Mouse (Mus musculus) thymus, postnatal 0 days (tissue): Measurements from ENCODE around the gene Olfr692. TPM values are rescaled to one million over a fixed set of nuclear protein-coding genes. Genes with fewer than 3 reads are reported as not detected.
"Not testable (repeated sequence)": the region's sequence is repeated elsewhere in the genome, so short reads cannot be mapped to it uniquely, and the experiment has no call there.

Experiments
- DNase-seq: peaks from one replicate; pipeline ENCODE4 v3.0.0-alpha.2; 2015; ENCODE audit warnings: low spot score
- polyA plus RNA-seq: library from polyadenylated mRNA; unstranded; fragments of >200 nt; fragmentation: Nextera tagmentation; extraction: Ambion mirVana; gene quantifications from 2 replicates; pipeline ENCODE4 v1.2.1, GENCODE M21; 2015

Olfr692 gene
- polyA plus RNA-seq: not detected in 2 replicates

GRCm38 (mm10) chr7:105367930-105368329 lies at the start of gene Olfr692:
Gene Olfr692 (plus strand): TSS chr7:105368230.
- no peak for DNase-seq

GRCm38 (mm10) chr7:105325302-105325701 lies 42.7 kb upstream of the Olfr692 start:
- DNase-seq: no peak

DNA sequence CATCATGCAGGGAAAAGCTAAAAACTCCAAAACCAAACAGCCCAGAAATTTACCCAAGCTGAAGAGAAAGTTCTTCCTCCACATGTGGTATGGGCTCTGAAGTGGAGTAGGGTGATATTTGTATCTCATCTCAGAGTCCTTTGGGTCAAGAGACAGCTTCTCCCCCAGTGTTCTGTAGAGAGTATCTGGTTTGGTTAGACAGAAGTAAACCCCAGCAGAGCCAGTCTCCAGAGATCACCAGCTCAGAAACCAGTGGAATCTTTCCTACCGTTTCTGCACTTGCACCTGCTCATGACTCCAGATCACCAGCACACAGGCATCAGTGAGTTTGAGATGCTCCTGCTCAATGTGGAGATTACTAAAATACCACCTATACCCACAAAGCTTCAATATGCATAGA lies 34.0 kb upstream of the Olfr692 start, which contains the start of gene Olfr690:
Gene Olfr690, minus strand, starts transcription at position 101 of the 400 bp plus-strand sequence.
- DNase-seq: no peak

DNA sequence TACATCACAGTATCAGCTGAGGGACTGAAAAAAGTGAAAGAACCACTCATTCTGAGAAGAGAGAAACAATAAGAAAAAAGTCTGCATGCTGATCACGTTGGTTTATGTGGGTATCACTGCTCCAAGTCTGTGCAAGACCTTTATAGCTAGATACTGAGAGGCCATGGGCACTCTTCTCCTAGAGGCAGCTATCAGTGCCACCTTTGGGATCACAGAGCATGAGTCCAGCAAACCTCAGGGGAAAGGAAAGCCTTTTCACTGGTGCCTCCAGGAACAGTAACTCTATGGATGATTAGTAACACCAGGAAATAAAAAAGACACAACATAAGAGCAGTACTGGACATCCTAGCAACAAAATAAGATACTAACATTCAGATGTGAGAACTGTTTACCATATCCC lies 25.9 kb upstream of the Olfr692 start, which contains the start of gene Olfr691:
Gene Olfr691, minus strand, starts transcription at position 101 of the 400 bp plus-strand sequence.
- DNase-seq: no peak

DNA sequence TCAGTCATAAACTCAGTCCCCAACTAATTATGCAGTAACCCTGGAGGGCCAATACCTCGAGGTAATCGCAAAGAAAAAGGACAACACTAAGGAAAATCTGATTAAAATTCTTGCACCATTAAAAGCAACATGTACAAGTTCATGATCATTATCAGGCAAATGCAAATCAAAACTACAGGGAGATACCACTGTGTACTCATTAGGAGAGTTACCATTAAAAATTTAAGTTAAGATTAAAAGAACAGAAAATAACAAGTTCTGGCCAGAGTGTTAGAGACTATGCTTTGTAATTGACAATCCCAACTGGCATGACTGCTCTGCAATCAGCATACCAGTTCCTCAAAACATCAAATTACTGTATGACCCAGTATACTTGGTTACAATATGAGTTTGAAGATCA lies 25.3 kb upstream of the Olfr692 start:
- no peak for DNase-seq

DNA sequence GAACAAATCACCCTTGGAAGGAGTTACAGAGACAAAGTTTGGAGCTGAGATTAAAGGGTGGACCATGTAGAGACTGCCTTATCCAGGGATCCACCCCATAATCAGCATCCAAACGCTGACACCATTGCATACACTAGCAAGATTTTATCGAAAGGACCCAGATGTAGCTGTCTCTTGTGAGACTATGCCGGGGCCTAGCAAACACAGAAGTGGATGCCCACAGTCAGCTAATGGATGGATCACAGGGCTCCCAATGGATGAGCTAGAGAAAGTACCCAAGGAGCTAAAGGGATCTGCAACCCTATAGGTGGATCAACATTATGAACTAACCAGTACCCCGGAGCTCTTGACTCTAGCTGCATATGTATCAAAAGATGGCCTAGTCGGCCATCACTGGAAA lies 12.0 kb upstream of the Olfr692 start:
- not testable (repeated sequence) for DNase-seq

DNA sequence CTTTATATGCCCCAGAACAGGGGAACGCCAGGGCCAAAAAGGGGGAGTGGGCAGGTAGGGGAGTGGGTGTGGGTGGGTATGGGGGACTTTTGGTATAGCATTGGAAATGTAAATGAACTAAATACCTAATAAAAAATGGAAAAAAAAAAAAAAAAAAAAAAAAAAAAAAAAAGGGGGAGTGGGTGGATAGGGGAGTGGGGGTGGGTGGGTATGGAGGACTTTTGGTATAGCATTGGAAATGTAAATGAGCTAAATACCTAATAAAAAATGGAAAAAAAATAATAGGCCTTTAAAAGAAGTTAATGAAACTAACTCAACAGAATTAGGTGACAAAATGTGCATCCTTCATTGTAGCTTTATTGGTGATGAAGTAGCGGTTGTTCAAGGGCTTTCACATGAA lies 11.5 kb upstream of the Olfr692 start:
- DNase-seq: not testable (repeated sequence)

GRCm38 (mm10) chr7:105361713-105362112 lies 6.3 kb upstream of the Olfr692 start:
- DNase-seq: no peak

GRCm38 (mm10) chr7:105367268-105367667 lies 762 bp upstream of the Olfr692 start:
- no peak for DNase-seq

GRCm38 (mm10) chr7:105368521-105368920 lies 491 bp downstream of the Olfr692 start:
- no peak for DNase-seq

DNA sequence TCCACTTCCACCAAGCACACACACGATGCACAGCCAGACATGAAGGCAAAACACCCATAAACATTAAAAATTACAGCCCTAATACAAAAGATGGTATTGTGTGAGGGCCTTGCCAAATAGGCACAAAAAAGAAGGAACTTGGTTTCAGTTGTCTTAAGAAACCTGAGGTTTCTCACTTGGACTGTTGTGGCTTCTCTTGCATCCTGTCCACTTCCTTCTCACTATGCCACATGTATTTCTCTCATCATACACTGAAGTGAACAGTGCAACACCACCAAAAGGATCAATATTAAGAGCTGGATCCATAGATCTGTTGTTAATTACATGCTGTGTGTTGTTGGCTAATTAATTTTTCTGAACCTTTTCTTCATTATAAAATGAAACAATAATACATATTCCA lies 4.9 kb downstream of the Olfr692 start:
- no peak for DNase-seq

- no peak for DNase-seq
Observed at GRCm38 (mm10) chr7:105373509-105373908, 5.5 kb downstream of the Olfr692 start.

- no peak for DNase-seq
Observed at GRCm38 (mm10) chr7:105373976-105374375, 5.9 kb downstream of the Olfr692 start.

DNA sequence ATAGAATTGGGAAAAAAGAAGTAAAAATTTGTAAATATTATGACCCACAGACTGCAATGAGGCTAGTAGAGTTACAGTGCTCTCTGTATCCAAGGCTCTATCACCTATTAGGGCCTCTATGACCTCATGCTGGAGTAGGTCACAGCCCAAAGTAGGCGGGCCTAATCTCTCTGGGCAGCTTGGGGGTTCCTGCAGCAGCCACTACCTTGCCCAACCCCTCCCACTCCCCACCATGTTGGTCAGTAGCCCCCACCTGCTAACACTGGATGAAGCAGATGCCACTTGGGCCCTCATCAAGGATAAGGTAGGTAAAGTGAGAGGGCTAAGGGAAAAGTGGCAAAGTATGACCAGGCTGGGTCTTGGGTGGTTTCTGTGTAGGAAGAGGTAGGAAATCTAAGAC lies 6.8 kb downstream of the Olfr692 start, which contains the start of gene Gm5901:
Gene Gm5901, plus strand, starts transcription at position 173 of the 400 bp plus-strand sequence.
- no peak for DNase-seq

- no peak for DNase-seq
Observed at GRCm38 (mm10) chr7:105380329-105380728, 12.3 kb downstream of the Olfr692 start.

GRCm38 (mm10) chr7:105387696-105388095 lies 19.7 kb downstream of the Olfr692 start:
- DNase-seq: no peak

DNA sequence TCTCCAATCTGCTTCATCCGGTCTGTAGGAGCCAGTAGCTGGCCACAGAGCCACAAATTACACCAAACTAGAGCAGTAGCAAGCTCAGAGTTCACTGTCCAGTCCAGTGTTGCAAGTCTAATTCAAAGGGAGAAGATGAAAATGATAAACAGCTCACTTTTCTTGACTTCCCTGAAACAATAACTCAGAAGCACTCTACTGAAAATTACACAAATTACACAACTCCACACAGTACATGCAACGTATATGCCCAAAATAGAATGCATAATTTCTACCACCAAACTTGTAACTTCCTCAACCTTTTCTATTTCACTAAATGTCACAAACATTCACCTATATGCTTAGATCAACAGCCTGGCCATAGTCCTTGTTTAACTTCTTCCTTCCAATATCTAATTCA lies 22.2 kb downstream of the Olfr692 start:
- DNase-seq: no peak

GRCm38 (mm10) chr7:105394606-105395005 lies 26.6 kb downstream of the Olfr692 start:
- no peak for DNase-seq

DNA sequence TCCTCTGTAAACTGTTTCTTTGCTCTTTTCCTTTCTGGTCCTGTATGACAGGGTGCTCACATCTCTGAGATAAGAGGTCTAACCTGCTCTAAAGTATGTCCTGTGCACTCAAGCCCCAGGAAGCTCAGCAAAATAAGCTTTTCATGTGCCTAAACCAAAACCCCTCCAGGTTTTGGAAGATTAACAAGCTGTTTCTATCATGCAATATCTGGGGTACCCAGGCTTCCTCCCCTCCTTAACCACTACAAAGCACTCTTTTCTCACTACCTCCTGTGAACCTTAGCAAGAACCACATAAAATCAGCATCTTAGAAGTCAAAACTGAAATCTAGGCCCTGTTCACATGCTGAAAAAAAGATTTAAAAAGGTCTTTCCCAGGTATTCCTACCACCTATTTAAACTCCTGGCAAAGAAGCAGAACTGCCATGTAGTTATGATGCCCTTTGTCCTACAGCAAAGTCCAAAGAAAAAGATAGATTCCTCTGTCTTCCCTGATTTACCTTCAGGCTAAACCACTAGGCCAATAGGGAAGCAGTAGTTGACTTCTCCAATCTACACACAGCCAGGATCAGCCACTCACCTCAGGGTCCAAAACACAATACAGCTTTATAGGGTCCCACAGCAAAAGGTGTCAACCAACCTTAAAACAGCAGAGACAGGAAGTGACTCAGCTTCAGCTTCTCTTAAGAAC lies 27.2 kb downstream of the Olfr692 start:
- peak; percentile 28 for DNase-seq

DNA sequence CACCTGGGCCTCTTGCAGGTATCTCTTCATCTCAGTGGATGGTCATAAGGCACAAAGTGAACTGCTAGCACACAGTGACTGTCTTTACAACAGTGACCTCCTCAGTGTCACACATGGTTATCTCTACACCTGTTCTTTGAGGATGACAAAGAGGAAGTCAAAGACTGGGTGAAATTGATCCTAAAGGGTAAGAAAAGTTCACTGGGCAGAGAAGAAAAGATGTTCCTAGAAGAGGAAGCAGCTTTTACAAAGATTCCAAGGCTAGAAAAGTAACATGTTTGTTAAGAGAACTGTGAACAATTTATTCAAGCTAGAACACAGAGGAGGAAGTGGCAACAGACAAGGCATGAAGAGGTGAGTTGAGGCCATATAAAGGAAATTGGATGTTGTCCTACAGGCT lies 28.1 kb downstream of the Olfr692 start:
- DNase-seq: no peak

DNA sequence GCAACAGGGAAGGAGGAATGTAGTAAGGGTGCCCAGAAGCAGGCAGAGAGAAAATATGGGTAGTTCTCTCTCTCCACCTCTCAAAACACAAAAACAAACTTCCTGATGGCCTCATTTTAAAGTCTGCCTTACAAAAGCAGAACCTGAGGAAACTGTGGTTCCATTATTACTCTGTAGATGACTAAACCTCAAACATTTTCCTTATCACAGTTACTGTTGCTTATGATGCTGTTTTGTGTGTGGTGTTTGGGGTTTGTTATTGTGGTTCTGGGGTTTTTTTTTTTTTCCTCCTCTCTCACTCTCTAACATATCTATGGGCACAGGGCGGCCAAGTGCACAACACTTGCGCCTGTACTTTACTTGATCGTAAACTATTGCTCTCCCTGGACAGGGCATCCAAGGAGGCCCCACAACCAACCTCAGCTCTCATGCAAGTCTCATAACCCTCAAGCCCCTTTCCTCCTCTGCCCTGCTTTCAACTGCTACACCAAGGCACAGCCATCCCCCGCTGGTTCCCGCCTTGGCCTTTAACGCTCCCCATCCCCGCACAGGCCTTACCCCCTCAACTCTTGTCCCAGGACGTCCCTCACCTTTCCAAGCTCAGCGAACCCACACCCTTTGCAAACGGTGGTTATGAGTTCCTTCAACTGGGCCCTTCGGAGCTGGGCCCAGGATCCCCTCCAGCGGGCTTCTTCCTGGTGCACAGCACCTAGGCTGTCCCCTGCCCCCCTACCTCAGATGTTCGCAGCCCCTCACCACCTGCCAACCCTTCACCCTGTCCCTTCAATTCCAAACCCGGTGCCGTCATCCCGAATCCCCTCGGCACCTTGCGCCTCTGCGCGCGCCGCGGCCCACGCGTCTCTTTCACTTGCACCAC lies 31.3 kb downstream of the Olfr692 start:
- no peak for DNase-seq

- peak; percentile 98 for DNase-seq
Observed at GRCm38 (mm10) chr7:105399935-105400624, 32.0 kb downstream of the Olfr692 start, which contains the start of gene Fam160a2. Gene Fam160a2 (minus strand): TSS chr7:105400054.
